Mouse (Mus musculus) T-cell, adult 2 months (primary cell): ENCODE measurements around the gene Nap1l1.
"Not testable (repeated sequence)": the region's sequence is repeated elsewhere in the genome, so short reads cannot be mapped to it uniquely, and the experiment has no call there.

Experiments used
- DNase-seq: peaks from one replicate; pipeline ENCODE4 v3.0.0; 2022; ENCODE audit warnings: low spot score

Gene Nap1l1

DNA sequence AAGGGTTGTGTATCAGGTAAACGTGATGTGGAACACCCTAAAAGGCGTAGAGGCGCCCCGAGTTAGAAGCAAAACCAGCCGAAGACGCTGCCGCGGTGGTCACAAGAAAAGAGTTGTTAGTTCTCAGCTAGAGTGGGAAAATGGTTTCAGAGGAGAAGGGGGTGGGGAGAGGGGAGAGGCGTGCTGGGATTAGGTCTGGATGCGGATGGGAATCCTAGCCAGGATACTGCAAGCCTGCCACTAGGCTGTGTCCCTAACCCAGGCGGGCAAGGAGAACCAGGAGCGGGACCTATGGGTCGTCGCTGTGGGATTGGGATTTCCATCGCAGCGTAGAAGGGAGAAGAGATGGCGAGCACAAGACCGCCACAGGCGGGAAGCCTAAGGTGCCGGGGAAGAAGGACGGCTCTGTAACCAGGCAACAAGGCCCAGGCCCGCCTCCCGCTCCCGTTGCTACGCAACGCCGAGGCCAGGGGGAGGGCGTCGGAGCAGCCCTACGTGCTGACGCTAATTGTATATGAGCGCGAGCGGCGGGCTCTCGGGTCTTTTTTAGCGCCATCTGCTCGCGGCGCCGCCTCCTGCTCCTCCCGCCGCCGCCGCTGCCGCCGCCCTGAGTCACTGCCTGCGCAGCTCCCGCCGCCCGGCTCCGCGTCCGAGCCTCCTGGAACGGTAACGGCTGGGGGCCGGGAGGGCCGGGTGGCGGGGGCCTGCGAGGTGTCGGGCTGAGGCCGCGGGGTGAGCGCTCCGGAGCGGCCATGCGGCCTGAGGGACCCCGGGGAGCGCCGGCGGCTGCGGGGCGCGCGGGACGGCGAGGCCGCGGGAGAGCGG, at the start of gene Nap1l1:
Nap1l1 (plus strand) TSS at position 538 of the 825 bp plus-strand sequence.
- DNase-seq = peak; percentile 98

DNA sequence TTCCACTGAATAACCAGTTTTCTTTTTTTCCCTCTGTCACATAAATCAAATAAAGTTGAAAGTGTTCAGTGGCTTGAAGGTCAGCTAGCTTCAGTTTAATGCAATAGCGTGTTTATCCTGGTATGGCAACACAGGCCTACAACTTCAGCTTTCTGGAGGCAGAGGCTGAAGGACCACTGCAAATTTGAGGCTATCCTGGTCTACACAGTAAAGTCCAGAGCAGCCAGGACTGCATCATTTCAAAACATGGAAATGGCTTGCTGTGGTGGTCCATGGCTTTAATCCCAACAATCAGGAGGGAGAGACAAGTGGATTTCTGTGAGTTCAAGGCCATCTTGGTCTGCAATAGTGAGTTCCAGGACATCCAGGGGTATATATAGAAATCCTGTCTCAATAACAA, 46.5 kb upstream of the Nap1l1 start:
- DNase-seq = no peak

DNA sequence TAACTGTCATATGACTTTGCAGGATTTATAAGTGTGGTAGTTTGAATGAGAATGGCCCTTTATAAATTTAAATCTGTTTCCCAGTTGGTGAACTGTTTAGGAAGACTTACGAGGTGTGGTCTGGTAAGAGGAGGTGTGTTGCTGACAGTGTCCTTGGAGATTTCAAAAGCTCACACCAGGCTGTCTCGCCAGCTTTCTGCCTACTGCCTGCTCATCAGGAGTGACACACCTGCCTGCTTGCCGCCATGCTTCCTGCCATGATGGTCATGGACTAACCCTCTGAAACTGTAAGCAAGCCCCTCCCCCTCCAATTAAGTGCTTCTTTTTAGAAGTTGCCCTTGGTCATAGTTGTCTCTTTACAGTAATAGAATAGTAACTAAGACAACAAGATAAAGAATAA, 39.5 kb upstream of the Nap1l1 start:
- DNase-seq = no peak

DNA sequence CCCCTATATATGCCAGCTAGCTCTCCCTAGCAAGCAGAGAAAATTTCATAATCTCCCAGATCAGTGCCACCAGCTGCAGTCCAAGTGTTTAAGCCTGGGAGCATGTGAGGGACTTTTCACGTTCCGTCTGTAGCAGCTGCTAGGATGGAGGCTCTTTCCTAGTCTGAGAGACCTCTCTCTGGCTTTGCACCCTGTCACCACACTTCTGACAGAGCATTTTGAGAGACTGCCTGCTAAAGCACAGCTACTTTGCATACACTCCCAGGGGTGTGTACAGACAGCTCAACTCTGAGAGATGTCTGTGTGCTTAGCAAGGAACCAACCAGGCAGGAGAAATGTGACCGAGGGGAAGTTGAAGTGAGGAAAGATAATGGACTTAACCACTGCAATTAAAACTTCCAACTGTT, 32.0 kb upstream of the Nap1l1 start:
- no peak for DNase-seq

DNA sequence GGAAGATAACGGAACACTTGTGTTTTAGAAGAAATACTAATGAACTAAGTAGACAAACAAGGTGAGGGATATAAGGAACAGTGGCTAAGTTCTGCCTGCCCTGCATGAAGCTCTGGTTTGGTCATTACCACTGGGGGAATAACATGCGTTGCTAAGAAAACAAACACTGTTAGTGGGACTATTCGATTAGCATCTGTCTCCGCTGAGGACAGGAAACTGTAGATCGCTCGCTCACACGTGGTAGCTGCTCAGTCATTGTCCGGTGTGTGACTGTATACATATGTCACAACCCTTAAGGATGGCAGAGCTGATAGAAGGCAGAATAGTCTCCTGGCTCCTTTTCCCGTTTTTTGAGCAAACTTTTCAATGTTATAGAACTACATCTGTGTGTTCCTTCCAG, 28.8 kb upstream of the Nap1l1 start:
- no peak for DNase-seq

DNA sequence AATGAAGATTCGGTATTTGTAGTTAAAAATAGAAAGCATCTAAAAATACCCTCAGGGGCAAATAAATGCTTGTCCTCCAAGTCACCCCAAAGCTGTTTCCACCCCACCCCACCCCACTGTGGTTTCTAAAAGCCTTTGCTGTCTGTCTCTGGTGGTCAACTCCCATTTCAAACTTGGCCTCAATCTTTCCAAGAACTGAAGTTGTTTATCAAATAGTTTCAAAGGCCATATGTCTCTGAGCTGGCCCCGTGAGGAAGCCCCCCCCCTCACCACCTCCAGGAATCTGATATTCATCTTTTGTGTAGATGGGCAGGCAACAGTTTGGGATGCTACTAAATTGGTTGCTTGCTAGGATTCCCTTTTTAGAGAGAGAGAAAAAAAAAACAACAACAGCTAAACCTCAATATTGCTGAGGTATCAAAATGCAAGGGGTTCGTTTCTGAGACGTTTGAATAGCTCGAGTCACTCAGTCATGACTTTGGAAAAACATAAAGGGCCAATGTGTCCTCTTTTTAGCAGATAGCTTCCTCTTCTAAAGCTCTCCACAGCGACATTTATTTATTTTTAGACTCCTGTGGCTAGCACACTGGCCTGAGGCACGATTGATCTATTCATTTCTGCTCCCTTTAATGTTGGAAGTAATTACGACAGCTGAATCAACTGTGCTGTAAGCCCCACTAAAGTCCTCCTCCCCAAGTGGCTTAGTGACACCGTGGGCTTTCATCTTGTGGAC, 26.9 kb upstream of the Nap1l1 start:
- no peak for DNase-seq

DNA sequence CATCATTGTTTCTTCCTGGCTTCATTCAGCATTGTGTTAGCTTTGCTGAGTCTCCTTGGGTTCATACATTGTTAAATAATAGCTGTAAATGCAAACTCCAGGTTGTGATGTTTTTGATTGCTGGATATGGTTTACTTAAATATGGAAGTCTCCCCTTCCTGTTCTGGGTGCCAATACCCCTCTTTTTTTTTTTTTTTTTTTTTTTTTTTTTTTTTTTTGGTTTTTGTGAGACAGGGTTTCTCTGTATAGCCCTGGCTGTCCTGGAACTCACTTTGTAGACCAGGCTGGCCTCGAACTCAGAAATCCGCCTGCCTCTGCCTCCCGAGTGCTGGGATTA, 26.4 kb upstream of the Nap1l1 start:
- not testable (repeated sequence) for DNase-seq

DNA sequence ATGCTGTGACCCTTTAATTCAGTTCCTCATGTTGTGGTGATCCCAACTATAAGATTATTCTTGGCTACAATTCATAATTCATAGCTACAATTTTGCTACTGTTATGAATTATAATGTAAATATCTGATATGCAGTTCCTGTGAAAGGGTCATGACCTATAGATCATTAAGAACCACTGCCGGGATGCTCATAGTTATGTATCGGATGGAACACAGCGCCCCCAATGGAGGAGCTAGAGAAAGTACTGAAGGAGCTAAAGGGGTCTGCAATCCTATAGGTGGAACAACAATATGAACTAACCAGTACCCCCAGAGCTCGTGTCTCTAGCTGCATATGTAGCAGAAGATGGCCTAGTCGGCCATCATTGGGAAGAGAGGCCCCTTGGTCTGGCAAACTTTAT, 23.4 kb upstream of the Nap1l1 start:
- not testable (repeated sequence) for DNase-seq

DNA sequence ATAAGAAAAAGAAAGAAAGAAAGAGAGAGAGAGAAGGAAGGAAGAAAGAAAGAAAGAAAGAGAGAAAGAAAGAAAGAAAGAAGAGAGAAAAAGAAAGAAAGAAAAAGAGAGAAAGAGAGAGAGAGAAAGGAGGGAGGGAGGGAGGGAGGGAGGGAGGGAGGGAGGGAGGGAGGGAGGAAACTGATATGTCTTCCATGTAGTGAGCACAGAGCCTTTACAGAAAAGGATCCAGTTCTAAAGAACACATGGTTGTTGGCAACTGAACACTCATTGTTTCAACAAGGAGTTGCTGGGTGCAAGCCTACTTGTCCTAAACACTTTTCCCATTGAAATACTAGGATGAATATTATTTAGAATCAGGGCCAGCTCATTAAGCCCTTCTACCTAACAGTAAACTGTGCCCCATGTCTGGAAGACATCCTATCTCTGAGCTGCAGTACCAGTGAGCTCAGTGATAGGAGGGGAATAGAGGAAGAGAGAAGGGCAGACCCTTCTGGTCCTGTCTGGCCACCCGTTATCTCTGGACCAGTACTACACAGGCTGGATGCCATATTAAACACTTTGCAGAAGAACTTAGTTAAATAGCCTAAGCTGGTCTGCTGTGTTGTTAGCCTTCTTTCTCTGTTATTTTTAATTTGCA, 21.2 kb upstream of the Nap1l1 start:
- DNase-seq = no peak

DNA sequence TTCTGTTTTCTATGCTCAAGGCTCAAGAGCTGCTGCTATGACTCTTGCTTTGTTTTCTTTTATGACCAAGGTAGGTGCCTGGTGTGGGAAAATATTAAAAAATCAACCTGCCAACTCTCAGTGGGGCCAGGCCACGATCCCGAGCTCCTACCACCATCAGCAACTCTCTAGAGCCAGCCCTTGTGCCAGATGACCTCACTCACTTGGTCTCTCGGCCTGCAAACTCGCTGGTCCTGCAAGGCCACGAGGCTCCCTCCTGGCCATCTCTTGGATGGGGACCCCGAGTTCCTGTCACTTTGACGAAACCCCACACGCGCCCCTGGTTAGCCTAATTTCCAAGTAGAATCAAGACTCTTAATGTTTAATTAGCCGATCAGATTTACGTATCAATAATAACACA, 20.6 kb upstream of the Nap1l1 start:
- DNase-seq = no peak

DNA sequence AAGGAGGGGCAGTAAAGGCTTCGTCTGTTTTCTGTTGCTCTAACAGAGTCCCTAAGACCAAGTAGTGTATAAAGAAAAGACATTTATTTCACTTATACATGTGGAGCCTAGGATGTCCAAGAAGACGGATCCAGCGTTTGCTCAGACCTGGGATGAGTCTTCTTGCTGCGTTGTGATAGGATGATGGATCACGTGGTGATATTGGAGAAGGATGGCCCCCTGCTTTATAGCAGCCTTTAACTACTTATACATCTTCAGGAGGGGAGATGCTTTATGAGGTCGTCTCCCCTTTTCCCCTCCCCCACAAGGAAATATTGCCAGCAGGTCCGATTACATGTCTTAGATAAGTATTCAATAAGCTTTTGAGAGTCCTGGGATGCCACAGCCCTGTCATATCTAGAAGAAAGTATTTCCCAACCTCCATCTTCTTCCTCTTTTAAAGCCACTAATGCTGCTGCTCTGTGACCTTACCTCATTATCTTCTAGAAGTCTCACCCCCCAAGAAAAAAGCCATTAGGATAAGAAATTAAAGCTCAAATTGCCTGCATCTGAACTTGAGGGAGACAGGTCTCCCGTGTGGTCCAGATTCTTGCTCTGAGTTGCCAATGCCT, 18.2 kb upstream of the Nap1l1 start:
- DNase-seq = no peak

DNA sequence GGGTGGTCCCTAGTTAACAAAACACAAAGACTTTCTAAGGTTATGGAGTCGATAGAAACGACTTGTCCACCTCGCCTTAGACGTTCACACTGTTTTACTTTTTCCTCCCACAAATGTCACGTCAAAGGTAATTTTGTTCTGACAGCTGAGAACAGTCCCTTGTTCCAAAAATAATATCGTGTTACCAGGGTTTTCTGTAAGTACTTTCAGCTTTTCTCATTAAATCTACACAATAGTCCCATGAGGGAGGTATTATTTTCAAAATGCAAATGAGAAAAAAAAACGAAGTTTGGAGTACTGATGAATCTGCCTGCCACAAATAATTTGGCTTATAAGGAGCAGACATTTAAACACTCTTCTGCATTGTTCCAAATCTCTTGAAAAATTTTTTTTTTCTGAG, 14.9 kb upstream of the Nap1l1 start:
- no peak for DNase-seq

DNA sequence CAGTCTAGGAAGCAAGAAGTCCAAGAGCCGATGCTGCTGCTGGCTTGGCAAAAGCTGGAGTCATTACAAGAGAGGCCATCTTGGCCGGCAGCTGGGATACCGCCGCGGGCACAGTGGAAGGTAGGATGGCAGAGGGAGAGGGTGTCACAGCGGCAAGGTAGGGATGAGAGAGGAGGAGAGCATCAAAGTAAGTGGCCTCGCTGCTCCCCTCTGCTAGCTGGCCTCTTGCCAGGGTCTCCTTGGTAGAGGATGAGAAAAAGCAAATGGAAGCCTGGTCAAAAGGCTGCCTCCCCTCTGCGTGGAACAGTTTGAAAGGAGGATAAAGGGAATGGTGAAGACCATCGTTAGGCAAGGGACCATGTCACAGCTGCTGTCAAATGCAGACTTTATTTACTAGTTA, 14.0 kb upstream of the Nap1l1 start:
- DNase-seq = no peak

DNA sequence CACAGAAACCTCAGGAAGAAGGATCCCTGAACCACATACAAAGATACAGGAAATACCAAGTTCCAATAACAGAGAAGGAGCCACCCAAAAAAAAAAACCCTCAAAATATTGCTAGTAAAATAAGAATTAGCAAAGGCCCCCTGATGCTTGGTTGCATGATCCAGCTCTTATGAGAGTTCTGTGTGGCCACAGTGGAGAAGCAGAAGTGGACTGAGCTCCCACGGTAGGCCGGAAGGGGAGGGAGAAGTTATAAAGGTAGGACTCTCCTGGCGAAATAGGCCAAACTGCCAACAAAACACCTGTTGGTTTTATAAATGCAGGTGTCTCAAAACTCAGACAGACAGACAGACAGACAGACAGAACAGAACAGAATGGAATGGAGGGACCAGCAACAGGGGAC, 13.1 kb upstream of the Nap1l1 start:
- DNase-seq = no peak

DNA sequence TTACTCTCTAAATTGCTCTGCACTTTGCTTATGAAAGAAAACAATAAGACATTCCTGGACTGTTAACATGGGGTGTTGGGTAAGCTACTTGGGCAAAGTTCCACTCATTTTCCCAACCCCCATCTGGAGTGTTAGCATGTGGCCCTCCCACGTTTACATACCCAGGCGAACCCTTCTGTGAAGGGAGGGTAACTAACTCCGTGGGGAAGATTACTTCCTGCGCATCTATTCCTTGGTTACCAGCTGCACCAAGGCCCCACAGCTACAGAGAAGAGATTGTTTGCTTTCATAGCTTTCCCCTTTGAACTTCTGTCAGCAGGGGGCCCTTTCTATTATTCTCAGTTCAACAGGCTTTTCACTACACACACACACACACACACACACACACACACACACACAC, 12.6 kb upstream of the Nap1l1 start:
- no peak for DNase-seq

DNA sequence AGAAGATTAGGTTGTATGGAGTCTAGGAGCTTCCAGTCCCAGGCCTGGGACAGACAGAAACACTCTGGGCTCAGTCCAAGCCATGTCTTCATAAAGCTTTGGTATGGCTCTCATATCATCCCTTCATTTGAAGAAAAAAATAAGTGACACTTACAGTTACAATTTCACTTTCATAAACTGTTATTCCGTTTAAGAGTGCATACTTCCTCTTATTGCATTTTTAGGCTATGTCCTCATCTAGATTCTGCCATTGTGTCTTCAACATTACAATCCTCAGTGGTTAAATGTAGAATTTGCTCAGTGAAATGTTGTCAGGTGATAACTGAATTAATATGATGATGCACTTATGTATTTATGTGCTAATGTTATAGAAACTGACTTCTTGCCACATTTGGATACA, 8.2 kb upstream of the Nap1l1 start:
- no peak for DNase-seq

DNA sequence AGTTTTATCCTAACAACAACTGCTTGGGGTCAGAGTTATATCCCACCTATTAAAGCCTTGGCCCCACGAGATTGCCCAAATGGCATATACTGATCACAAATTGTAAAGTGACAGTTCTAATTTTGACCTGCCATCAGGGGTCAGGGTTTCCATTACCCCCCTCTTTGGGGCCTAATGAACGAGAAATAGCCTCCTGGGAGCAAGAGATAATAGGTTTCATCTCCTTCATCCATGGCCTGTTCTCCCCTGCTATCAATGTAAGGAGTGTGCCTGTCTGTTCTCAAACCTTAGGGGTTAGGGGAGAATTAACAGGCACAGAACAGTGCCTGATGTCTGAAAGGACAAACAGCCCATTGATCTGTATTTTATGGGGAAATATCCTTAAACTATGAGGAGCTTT, 7.6 kb upstream of the Nap1l1 start:
- DNase-seq = no peak

DNA sequence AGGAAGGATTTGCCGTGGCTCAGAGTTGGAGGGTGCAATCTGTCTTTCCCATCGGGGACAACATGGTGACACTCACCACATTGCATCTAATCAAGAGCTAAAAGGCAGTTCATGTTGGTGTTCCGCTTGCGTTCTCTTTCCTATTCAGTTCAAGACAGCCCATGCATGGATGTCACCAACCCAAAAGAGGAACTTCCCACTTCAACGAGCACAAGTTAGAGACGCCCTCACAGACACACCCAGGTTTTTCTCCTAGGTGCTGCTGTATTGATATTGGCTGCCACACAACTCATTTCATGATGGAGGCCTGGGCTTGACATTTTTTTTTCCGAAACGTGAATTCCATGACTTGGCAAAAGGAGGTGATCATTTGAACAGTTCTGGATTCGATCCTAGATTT, 1.9 kb upstream of the Nap1l1 start:
- DNase-seq = no peak

DNA sequence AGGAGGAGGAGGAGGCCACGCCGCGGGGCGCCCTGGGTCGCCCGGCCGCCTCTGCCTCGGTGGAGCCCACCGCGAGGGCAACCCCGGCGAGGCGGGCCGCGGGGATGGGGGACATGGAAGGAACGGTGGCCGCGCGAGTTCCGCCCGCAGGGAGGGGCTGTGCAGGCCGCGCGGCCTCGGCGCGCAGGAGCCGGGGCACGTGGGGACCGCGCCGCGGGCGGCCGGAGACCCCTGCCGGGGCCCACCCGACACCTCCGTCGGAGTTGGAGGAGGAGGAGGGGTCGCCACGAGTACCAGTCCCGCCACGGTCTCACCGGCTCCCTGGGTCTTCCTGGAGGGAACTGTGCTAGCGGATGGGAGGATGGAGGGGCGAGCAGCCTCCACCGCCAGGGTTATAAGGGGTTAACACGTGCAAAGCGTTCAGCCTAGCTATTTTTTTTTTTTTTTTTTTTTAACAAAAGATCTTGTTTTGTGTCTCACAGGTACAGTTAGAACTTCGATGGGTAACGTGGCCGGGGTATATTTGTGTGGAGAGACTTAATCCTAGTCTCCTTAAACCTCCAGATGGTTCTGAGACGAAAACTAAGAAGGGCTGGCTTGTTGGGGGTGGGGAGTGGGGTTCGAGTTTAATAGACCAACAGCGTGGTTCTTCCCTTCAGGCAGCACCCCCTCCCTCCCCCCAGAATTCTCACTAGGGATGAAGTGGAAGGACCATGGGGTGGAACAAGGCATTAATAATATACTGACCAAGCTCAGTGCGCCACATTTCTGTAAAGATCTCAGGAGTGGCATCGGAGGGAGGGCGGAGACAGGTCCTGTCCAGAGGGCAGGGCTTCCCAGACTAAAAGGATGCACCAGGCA, 718 bp downstream of the Nap1l1 start:
- peak; percentile 34 for DNase-seq

DNA sequence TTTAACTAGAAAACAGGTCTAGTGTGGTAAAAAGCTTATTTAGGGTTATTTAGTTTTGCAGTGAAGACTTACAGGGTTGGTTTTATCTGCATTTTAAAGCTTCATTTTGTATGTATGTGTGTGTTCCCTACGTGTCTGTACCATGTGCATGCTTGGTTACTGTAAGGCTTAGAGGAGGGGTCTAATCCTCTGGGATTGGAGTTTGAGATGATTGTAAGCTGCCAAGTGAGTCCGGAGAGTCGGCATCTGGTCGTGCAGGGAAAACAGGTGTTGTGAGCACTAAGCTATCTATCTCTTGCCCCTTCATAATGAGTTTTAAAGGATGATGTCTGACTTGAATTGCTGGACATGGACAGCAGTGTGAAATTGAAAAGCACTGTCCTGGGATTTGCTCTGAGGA, 3.3 kb downstream of the Nap1l1 start:
- DNase-seq = no peak

DNA sequence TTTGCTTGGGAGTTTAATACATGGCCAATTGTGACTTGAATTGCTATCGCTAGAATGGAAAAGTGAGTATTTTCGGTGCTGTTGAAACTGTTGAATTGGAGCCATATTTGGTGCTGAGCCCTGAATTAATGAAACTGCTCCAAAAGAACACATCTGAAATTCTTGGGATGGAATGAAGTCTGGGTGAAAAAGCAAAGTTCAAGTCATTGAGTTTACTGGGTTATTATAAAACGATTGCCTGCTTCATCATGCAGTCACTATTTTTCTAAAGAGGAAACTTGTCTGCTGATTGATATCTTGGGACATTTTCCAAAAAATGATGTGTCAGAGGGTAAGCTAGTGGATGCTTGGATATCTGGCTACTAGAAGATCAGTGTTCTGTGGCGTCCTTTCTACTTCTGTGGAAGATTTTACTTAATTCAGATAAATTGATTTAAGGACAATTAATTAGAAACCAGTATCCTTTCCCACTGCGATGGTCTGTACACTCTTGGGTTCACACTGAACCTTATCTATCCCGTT, 4.0 kb downstream of the Nap1l1 start:
- DNase-seq = no peak

DNA sequence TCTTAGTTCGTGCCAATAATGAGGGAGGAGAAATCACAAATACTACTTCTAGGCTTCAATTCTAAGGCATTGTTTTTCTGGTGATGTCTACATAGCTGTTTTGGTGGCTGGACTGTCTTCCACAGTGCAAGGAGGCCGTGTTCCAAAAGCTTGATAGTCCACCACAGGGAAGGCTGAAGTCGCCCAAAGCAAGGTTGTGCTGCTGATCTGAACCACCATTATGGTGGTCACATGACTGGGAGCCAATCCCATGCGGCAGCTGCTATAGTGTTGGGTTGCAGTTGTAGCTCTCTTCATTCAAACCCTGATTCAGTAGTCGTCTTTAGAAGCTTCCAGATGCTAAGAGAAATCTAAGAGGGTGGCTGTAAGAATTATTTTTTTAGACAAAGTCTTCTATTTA, 6.6 kb downstream of the Nap1l1 start:
- no peak for DNase-seq
